Mouse (Mus musculus) megakaryocyte, embryonic 14.5 days (primary cell): ENCODE measurements around the gene Plscr4. TPM values are rescaled to one million over a fixed set of nuclear protein-coding genes. Genes with fewer than 3 reads are reported as not detected.

Experiments
- H3K27me3 ChIP-seq: replicated peaks from 2 replicates; pipeline ENCODE3; 2012; ENCODE audit warnings: inconsistent platforms
- H3K36me3 ChIP-seq: replicated peaks from 2 replicates; pipeline ENCODE3; 2012; ENCODE audit warnings: low read length, inconsistent platforms, mixed read lengths
- H3K4me1 ChIP-seq: 2 replicates; pipeline ENCODE4 v1.6.1; 2012; ENCODE audit warnings: inconsistent platforms
- H3K4me3 ChIP-seq: replicated peaks from 2 replicates; pipeline ENCODE3; 2012; ENCODE audit warnings: moderate library complexity, mild to moderate bottlenecking, inconsistent platforms
- H3K9me3 ChIP-seq: 2 replicates; pipeline ENCODE4 v1.6.1; 2012; ENCODE audit warnings: inconsistent platforms
- FLI1 ChIP-seq: IDR thresholded peaks from 2 replicates; pipeline ENCODE4 v1.6.1; 2012; ENCODE audit warnings: low read length, inconsistent platforms, mixed read lengths
- GATA1 ChIP-seq: IDR thresholded peaks from 3 replicates; pipeline ENCODE4 v1.6.1; 2012; ENCODE audit warnings: mixed read lengths, low read length, inconsistent platforms, borderline replicate concordance
- polyA plus RNA-seq: library from polyadenylated mRNA; stranded (reverse); fragments of >175 nt; gene quantifications from 2 replicates; pipeline ENCODE4 v1.2.3, GENCODE M21; 2012; ENCODE audit warnings: low replicate concordance; ENCODE audit not compliant: insufficient read depth

The Plscr4 gene
- 0.64 and 2.2 TPM in 2 replicates for polyA plus RNA-seq

- Histone ChIP-seq H3K27me3 (no peaks in the 10 kb centered on the region), H3K36me3 (no peaks in the 10 kb centered on the region), H3K4me3 (peak within 1 kb of the TSS; percentile 94), H3K9me3 (no peaks in the 10 kb centered on the region), H3K4me1 (peaks cover 11% of the 10 kb centered on the region)
- TF ChIP-seq GATA1: no peak
- TF ChIP-seq FLI1: no peak
Observed at GRCm38 (mm10) chr9:92457261-92458058, at the start of gene Plscr4. TSS of gene Plscr4 (plus strand) at chr9:92457373.

DNA sequence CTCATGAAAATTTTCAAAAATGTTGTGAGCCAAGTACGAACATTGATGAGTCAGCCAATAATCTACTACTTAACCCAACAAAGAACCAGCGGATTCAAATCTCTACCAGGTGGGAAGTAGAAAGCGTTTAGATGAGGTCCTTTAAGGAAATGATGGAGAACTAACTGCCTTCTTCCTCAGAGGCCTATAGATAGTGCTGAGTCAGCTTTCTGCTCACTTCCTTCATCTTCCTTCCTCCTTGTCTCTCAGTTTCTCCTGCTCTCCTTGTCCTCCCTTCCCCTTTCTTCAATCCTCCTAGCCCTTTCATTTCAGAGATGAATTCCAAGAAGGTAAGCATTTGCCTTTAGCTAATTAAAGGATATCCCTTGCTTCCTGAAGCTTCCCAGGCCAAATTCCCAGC, 46.9 kb upstream of the Plscr4 start:
- no peak for TF ChIP-seq FLI1
- TF ChIP-seq GATA1: no peak

GRCm38 (mm10) chr9:92412045-92412444, 45.1 kb upstream of the Plscr4 start:
- Histone ChIP-seq H3K4me1 (peaks cover 10% of the 10 kb centered on the region), H3K27me3 (no peaks in the 10 kb centered on the region), H3K9me3 (no peaks in the 10 kb centered on the region), H3K4me3 (no peak overlapping the region), H3K36me3 (no peaks in the 10 kb centered on the region)
- no peak for TF ChIP-seq FLI1
- TF ChIP-seq GATA1: no peak

More for the DNA sequence above, 46.9 kb upstream of the Plscr4 start:
- Histone ChIP-seq H3K27me3 (no peaks in the 10 kb centered on the region), H3K36me3 (no peaks in the 10 kb centered on the region), H3K4me3 (no peak overlapping the region), H3K9me3 (no peaks in the 10 kb centered on the region), H3K4me1 (peaks cover 10% of the 10 kb centered on the region)

- Histone ChIP-seq H3K4me1 (peaks cover 12% of the 10 kb centered on the region), H3K9me3 (no peaks in the 10 kb centered on the region), H3K27me3 (no peaks in the 10 kb centered on the region), H3K36me3 (no peaks in the 10 kb centered on the region), H3K4me3 (no peak overlapping the region)
- no peak for TF ChIP-seq GATA1
- no peak for TF ChIP-seq FLI1
Observed at GRCm38 (mm10) chr9:92413684-92414083, 43.5 kb upstream of the Plscr4 start.

DNA sequence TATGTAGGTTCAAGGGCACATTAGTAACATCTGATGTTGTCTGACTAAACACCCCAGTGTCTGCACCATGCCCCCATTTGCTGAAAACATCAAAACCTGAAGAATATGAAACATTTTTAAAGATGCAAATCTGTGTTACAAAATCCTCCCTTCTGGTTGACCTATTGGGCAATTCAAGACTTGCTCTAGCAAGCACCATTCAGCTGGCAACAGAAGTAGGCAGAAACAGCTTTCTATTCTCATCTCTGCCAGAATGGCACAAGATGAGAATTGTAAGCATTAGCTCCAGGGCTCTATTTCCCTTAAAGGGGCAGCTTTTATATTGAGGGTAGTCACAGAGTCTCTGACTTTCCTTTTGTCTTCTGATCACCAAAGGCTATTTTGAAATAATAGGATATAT, 19.4 kb upstream of the Plscr4 start:
- H3K36me3 ChIP-seq: no peaks in the 10 kb centered on the region
- H3K9me3 ChIP-seq: no peaks in the 10 kb centered on the region
- H3K4me3 ChIP-seq: no peak overlapping the region
- no peaks in the 10 kb centered on the region for H3K27me3 ChIP-seq
- peaks cover 9% of the 10 kb centered on the region for H3K4me1 ChIP-seq
- TF ChIP-seq FLI1: no peak
- no peak for TF ChIP-seq GATA1

DNA sequence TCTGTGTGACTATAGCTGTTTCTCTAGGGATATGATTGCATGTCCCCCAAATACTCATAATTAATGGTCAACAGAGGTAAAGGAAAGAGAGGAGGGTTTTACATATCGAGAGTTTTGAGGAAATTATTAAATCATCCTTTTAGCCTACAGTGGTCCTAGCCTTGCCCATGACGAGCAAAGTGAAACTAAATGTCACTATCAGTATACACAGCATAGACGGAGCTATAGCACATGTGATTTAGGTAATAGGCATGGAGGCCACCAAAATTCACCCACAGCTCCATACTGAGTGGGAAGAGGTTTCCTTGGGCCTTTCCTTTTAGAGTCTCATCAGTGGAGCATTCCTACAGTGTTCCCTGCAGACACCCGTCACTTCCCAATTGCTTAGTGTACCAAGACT, 15.7 kb upstream of the Plscr4 start:
- peak overlapping the region; percentile 44 for H3K4me3 ChIP-seq
- H3K27me3 ChIP-seq: no peaks in the 10 kb centered on the region
- H3K36me3 ChIP-seq: no peaks in the 10 kb centered on the region
- H3K9me3 ChIP-seq: no peaks in the 10 kb centered on the region
- H3K4me1 ChIP-seq: peaks cover 9% of the 10 kb centered on the region
- TF ChIP-seq FLI1: no peak
- TF ChIP-seq GATA1: no peak

DNA sequence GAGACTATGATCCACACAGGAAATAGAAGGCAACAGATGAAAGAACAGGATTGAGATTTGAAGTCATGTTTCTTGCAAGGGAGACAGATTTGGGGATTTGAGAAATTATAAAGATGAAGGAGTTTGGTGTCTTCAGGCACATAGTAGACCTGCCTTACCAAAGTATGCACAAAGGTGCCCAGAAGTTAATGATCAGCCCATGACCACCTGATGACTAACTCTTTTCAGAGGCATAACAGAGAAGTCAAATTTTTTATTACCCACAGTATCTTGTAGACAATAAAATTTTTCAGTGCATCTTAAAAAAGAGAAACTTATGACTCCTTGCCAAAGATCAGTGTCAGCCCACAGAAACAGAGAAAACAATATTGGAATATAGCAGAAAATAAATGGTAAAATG, 12.6 kb upstream of the Plscr4 start:
- Histone ChIP-seq H3K4me3 (no peak overlapping the region), H3K36me3 (no peaks in the 10 kb centered on the region), H3K9me3 (no peaks in the 10 kb centered on the region), H3K4me1 (peaks cover 9% of the 10 kb centered on the region), H3K27me3 (no peaks in the 10 kb centered on the region)
- TF ChIP-seq GATA1 (no peak), FLI1 (no peak)

DNA sequence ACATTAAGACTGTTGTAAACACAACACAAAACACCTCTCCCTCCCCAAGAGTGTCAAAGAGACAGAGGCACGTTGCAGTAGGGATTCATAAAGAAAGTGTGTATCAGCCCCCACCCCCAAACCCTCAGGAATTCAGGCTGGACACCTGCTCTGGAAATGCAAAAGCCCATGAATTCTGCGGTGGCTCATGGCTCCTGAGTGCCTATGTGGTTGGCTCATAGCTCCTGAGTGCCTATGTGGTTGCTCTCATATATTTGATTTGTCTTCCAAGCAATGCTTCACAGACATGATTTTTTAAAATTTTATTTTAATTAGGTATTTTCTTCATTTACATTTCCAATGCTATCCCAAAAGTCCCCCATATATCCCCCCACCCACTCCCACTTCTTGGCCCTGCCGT, 568 bp upstream of the Plscr4 start:
- Histone ChIP-seq H3K4me3 (no peak overlapping the region), H3K4me1 (peaks cover 11% of the 10 kb centered on the region), H3K9me3 (no peaks in the 10 kb centered on the region), H3K36me3 (no peaks in the 10 kb centered on the region), H3K27me3 (no peaks in the 10 kb centered on the region)
- TF ChIP-seq FLI1: no peak
- TF ChIP-seq GATA1: no peak

GRCm38 (mm10) chr9:92458059-92458402, 858 bp downstream of the Plscr4 start:
- TF ChIP-seq FLI1 (no peak), GATA1 (no peak)
- Histone ChIP-seq H3K4me3 (peak overlapping the region; percentile 94), H3K4me1 (peaks cover 11% of the 10 kb centered on the region)

GRCm38 (mm10) chr9:92458418-92458817, 1.2 kb downstream of the Plscr4 start:
- H3K27me3 ChIP-seq: no peaks in the 10 kb centered on the region
- H3K36me3 ChIP-seq: no peaks in the 10 kb centered on the region
- TF ChIP-seq GATA1 (no peak), FLI1 (no peak)
- peak overlapping the region; percentile 94 for H3K4me3 ChIP-seq
- H3K9me3 ChIP-seq: no peaks in the 10 kb centered on the region
- peaks cover 11% of the 10 kb centered on the region for H3K4me1 ChIP-seq

More at GRCm38 (mm10) chr9:92458059-92458402, 858 bp downstream of the Plscr4 start:
- Histone ChIP-seq H3K27me3 (no peaks in the 10 kb centered on the region), H3K9me3 (no peaks in the 10 kb centered on the region), H3K36me3 (no peaks in the 10 kb centered on the region)
